Mouse (Mus musculus): ENCODE data around the gene Isoc2a.
A peak's percentile ranks its signal among the peaks of the same experiment; 100 is the strongest.
"Not testable (repeated sequence)": the region's sequence is repeated elsewhere in the genome, so short reads cannot be mapped to it uniquely, and the experiment has no call there.

Gene Isoc2a

DNA sequence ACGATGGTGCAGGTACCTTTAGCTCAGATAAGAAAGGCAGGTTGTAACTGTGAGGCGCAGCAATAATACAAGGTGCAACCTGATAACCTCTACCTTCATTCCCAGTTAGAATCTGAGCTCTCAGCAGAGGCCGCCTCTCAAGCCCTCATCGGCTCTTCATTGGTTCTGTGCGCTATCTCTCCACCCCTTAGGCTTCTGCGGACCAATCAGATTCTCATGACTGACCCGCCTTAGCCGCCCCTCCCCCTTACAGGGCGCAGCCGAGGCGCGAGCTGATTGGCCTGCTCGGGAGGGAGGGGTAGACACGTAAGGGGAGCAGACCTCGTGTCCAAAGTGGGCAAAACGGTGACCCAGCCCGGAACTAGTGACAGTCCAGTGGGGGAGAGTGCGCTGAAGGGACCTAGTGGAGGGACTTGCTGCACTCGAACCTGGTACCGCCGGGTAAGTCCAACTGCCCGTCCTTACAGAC lies at the start of gene Isoc2a:
Gene Isoc2a, plus strand, starts transcription at position 401 of the 469 bp plus-strand sequence.
- peak; percentile 97 for DNase-seq (ENCODE audit: low spot score)

- DNase-seq (ENCODE audit: low spot score) = peak; percentile 40
Observed at GRCm38 (mm10) chr7:4830476-4830875, 46.5 kb upstream of the Isoc2a start.

- DNase-seq (ENCODE audit: low spot score) = no peak
Observed at GRCm38 (mm10) chr7:4835631-4836327, 41.2 kb upstream of the Isoc2a start.

DNA sequence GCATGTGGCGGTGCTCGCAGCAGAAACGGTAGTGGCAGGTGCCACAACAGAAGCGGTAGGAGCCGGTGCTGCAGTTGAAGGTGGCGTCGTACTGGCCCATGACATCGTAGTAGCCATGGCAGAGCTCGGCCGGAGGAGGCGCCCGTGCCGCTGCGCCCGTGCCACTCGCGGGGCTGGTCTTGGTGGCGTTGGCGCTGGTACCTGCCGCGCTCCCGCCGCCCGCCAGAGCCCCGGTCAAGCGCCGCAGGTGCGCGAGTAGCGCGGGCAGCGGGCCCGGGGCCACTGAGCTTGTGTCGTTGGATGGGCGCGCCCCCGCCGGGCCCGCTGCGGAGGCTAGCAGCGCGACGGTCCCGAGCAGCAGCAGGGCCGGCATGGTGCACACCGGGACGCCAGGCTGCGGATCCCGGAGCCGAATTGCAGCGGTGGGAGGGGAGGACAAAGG lies 40.6 kb upstream of the Isoc2a start:
- peak; percentile 80 for DNase-seq (ENCODE audit: low spot score)

DNA sequence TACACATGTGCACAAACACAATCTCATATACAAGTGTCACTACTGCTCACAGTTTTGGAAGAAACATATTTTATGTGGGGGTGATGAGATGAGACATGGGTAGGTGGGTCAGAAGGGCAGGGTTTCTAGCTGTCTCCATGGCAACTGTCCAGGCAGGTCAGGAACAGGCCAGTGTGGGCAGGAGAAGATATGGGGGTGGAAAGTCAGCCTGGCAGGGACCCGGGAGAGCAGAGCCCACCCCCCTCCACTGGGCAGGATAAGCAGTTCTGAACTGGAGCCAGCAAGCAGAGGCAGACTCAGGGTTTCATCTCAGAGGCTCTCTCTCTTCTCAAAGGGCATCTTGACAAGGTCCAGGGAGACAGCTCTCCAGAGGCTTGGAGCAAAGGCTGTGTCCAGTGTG lies 39.3 kb upstream of the Isoc2a start:
- no peak for DNase-seq (ENCODE audit: low spot score)

DNA sequence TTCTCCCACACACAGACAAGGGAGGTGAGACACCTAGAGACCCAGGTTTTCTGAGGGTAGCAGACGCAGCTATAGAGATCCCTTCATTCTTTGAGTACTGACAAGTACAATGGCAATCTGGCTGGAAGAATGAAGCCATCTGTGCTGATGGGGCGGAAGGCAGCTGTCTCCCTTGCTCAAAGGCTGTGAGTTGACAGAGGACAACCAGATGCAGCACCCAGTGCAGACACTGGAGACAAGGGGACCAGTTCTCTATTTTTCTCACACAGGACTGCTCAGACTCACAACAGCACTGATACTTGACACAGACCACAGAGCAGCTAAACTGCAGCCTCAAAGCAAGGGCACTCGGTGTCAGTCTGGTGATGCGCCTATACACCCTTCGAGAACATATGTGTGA lies 34.9 kb upstream of the Isoc2a start:
- no peak for DNase-seq (ENCODE audit: low spot score)

DNA sequence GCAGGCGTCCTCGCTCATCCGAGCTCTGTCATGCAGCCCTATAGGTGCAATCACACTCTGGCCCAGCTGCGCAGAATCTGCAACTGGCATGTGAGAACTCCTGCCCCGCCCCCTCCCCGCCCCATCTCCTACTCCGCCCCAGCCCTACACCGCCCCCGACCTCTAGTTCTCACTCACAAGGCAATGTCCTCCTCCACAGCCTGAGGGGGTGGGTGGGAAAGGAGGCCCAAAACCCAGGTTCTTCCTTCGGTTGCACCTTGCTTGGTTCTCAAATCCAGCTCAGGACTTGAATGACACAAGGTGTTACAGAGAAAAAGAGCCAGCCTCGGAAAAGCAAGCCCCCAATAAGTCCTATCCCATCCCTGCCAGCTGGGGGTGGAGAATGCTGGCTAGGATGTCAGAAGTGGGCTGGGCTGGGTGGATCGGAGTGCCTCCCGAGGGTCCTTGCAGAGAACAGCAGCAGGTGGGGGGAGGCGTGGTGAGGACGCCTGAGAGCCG lies 34.3 kb upstream of the Isoc2a start:
- DNase-seq (ENCODE audit: low spot score) = peak; percentile 71

DNA sequence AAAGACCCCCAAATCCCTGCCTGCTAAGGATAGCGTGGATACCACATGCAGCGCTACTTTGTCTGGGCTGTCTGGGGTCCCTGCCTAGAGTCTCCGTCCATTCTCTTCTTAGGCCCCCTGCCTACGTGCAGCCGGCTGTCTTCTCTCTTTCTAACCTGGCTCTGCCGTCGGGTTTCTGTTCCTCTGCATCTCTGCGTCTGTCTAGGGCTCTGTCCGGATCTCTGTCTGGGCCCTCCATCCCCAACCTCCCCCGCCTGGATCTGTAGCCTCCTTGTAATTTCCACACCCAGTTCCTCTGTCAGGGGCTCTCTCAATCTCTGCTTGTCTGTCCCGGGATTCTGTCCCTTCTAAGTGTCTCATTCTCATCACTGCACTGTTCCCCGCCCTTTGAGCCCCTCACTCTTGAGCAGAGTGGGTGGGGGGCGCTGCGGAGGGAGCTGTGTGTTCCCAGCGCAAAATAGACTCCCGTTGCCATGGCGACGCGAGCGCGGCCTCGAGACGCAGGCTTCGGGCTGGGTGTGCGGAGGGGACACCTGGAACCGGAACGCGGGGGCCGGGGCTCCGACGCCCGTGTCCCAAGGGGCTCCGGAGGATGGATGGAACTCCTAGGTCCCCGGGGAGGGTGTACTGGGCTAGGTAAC lies 33.2 kb upstream of the Isoc2a start:
- DNase-seq (ENCODE audit: low spot score) = peak; percentile 82

- DNase-seq (ENCODE audit: low spot score) = no peak
Observed at GRCm38 (mm10) chr7:4844245-4844916, 32.6 kb upstream of the Isoc2a start, which contains the start of gene Shisa7. Gene Shisa7 (minus strand): TSS chr7:4844696.

DNA sequence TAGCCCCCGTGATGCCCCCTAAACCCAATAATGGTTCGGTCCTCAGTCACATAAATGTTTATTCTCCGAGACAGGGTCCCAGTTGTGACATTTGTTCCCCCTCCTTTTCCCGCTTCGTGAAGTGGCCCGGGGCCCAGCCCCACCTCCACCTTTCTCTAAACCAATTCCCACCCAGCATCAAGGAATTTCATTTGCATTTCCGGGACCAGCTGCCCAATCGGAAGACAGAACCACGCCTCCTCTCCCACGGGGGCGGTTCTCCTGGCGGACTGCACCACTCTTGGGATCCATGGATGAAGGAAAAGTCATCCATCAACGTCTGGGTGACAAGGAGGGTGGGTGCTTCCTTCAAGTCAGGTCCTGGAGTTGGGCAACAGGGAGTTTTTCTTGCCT lies 32.0 kb upstream of the Isoc2a start:
- peak; percentile 95 for DNase-seq (ENCODE audit: low spot score)

DNA sequence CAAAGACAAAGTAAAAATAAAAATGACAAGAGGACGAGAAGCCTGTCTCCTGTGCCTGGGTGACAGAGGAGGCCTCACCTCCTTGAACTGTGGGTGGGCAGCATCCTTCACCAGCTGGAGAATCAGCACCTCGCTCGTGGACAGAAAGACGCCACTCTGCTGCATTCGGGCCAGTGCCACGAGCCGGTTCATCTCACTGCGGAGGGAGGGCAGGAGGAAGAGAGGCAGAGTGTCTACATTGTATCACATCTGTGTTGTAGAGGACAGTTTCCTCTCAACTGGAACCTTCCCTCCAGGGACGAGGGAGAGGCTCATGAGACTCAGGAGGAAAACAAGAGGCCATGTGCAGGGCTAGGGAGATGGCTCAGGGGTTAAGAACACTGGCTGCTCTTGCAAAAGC lies 27.6 kb upstream of the Isoc2a start:
- DNase-seq (ENCODE audit: low spot score) = no peak

DNA sequence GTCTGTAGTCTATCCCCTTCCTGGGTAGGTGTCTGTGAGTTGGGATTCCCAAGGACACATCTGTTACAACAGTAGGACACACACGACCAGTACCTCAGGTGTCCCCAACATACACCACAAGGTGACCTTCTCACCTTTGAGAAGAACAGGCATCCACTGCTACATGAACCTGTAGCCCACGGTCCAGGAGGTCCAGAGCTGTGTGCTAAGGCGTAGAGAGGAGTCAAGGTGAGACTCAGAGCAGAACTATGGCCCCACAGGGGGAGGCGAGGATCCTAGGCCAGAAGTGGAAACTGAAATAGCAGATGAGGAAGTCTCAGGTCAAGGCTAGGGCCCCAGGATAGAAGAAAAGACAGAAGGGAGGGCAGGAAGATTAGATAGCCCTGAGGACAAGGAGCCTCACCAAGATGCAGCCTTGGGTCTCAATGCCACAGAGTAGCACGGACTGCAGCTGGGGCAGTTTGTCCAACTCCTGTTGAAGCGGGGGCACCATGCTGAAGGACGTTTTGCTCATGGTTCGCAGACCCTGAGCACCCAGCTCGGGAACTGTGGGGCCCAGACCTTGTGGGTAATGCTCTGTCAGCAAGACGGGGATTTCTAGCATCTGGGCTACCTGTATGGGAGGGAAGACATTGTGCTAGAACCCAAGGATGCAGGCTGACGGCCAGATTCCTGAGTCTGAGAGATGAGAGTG lies 26.2 kb upstream of the Isoc2a start:
- DNase-seq (ENCODE audit: low spot score) = no peak

DNA sequence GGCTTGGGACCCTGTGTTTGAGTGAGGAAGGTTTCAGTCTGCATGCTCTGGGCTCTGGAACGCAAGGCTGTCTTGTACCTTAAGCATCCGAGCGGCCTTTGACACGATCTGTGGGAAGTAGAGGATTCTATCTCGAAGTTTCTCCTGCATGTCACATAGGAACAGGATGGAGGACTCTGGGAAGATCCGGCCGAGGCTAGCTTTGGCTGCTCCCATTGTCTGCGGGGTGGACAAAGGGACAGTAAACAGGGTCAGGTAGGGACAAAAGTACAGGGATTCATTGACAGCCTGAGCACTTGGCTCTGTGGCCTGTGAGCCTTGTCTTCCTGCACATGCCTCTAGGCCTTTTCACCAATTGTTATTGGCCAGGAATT lies 25.7 kb upstream of the Isoc2a start:
- no peak for DNase-seq (ENCODE audit: low spot score)

DNA sequence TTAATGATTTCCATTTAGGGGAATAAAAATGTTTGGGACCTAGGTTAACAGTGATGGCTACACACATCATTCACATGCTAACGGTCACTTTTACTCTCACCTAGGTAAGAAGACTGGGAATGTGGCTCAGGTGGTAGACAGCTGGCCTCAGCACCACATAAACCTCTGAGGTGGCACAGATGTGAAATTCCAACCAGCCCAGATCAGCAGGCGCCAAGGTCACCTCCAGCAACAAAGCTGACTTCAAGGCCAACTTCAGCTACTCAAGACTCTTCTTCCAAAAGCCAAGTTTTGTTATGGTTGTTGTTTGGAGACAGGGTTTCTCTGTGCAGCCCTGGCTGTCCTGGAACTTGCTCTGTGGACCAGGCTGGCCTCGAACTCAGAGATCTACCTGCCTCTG lies 23.3 kb upstream of the Isoc2a start:
- DNase-seq (ENCODE audit: low spot score) = no peak

- no peak for DNase-seq (ENCODE audit: low spot score)
Observed at GRCm38 (mm10) chr7:4856508-4856907, 20.4 kb upstream of the Isoc2a start.

GRCm38 (mm10) chr7:4857321-4857720 lies 19.6 kb upstream of the Isoc2a start:
- DNase-seq (ENCODE audit: low spot score) = no peak

DNA sequence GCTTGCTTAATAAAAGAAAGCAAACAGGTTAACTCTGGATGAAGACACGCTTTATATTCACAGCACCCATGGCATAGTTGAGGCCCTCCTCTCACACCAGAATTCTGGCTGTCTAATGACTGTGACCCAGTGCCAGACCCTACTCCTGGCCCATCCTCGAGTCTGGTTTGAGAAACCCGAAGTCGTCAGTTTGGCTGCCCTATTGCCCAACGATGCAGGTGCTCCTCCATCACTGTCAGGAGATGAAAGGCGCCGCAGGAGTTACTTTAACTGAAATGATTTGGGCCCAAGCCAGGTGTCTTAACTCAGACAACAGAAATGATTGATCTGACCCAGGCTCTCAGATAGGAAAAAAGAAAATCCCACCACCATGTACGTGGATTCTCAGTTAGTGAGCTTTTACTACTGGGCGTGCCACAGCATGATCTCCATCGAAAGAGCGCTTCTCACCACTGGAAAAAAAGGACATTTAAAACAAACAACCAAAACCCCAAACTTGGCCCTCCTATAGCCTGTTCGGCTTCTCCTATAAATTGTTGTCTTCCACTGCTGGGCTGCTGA lies 17.5 kb upstream of the Isoc2a start:
- DNase-seq (ENCODE audit: low spot score) = no peak

GRCm38 (mm10) chr7:4860926-4861325 lies 16.0 kb upstream of the Isoc2a start:
- not testable (repeated sequence) for DNase-seq (ENCODE audit: low spot score)

- no peak for DNase-seq (ENCODE audit: low spot score)
Observed at GRCm38 (mm10) chr7:4863041-4863440, 13.9 kb upstream of the Isoc2a start.

DNA sequence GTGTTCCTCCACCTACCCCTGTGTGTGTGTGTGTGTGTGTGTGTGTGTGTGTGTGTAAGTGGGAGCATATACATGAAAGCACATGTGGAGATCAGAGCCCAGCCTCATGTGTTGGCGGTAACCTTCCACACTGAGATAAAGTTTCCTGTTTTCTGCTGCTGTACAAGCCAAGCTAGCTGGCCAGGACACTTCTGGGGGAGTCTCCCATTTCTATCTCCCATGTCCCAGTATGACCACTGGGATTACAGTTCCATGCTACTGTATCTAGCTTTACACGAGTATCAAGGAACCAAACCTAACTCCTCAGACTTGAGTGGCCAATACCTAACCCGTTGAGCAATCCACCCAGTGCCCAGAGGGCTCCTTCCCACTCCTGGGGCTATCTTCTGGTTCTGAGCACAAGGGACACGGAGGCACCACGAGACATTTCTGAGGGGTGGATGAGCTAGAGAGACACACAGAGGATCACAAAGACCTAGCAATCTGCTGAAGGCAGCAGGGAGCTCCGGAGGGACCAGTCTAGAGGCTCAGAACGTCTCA lies 13.3 kb upstream of the Isoc2a start:
- no peak for DNase-seq (ENCODE audit: low spot score)

DNA sequence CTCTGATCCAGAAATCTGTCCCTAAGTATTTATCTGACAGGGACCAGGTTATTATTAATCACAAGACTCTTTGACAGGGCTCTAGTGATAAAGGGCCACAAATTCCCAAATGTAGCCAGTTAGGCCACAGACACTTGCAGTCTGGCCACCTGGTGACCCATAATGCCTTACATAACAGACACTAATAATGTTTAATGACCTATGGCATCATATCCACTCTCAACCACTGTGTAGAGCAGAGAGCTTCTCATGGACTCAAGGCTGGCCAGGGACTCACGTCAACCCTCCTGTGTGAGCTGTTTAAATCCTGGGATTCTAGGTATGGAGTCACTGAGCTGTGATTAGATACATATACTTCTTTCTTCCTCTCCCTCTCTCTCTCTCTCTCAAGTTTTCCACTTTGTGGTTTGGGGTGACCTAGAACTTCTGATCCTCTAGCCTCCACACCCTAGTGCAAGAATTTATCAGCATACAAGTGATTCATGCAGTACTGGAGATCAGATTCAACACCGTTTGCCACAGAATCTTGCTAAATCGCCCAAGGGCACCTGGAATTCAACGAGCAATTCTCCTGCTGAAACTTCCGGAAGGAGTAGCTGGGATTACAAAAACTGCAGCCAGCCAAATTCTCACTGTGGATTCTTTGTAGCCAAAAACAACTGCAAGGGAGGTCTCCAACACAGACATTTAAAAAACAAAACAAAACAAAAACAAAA lies 12.7 kb upstream of the Isoc2a start:
- DNase-seq (ENCODE audit: low spot score) = no peak

All from embryo, embryonic 10 days (tissue).